Mouse (Mus musculus) erythroblast, embryonic 14.5 days (primary cell): ENCODE measurements around the gene Ehhadh.

Experiments
- GATA1 ChIP-seq: IDR thresholded peaks from 2 replicates; pipeline ENCODE4 v1.6.1; 2012; ENCODE audit warnings: low read length, inconsistent platforms, mixed read lengths
- TAL1 ChIP-seq: IDR thresholded peaks from 3 replicates; pipeline ENCODE4 v1.6.1; 2012; ENCODE audit warnings: low read length, inconsistent platforms, mixed read lengths

DNA sequence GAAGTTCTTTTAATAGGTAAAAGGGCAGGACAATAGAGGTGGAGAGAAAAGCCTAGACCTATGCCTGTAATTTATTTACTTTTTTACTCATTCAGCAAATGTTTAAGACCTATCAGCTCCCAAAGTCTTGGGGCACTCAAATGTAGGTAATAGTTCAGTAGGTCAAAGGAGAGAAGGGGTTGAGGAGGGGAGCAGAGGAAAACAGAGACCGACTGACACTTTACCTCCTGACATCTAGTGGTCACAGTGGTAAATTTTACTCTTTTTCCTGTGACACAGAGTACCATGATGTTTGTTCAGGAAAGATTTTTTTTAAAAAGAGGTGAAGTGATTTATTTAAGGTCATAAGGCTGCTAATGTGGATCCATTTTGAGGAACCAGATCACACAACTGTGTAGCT, 2.9 kb upstream of the Ehhadh start:
- TF ChIP-seq GATA1 (no peak), TAL1 (no peak)
